Mouse (Mus musculus) heart, embryonic 11.5 days (tissue): ENCODE measurements around the gene P4hb. TPM values are rescaled to one million over a fixed set of nuclear protein-coding genes. Genes with fewer than 3 reads are reported as not detected.
A peak's percentile ranks its signal among the peaks of the same experiment; 100 is the strongest.

Experiments
- ATAC-seq: fragments of 200-750 bp; cut with Nextera tagmentation; replicated peaks from 2 replicates; pipeline ENCODE4 v1.8.0; 2017; ENCODE audit warnings: moderate library complexity; ENCODE audit not compliant: insufficient number of reproducible peaks, low FRiP score, low TSS enrichment
- H3K27ac ChIP-seq: fragments of 300-500 bp; sonication (generic); 2 replicates; pipeline ENCODE4 v1.5.1; 2014; ENCODE audit warnings: mild to moderate bottlenecking, low read depth, low read length
- H3K27me3 ChIP-seq: fragments of 300-500 bp; sonication (generic); 2 replicates; pipeline ENCODE4 v1.6.1; 2014; ENCODE audit warnings: mild to moderate bottlenecking, low read length, mixed read lengths; ENCODE audit not compliant: control insufficient read depth, insufficient read depth
- H3K36me3 ChIP-seq: fragments of 300-500 bp; sonication (generic); 2 replicates; pipeline ENCODE4 v1.6.1; 2014; ENCODE audit warnings: mild to moderate bottlenecking, low read length, moderate library complexity, mixed read lengths; ENCODE audit not compliant: control insufficient read depth, insufficient read depth
- H3K4me1 ChIP-seq: fragments of 300-500 bp; sonication (generic); 2 replicates; pipeline ENCODE4 v1.6.1; 2014; ENCODE audit warnings: low read length; ENCODE audit not compliant: control insufficient read depth, insufficient read depth
- H3K4me2 ChIP-seq: fragments of 300-500 bp; sonication (generic); 2 replicates; pipeline ENCODE4 v1.6.1; 2014; ENCODE audit warnings: mild to moderate bottlenecking, moderate library complexity
- H3K4me3 ChIP-seq: fragments of 300-500 bp; sonication (generic); 2 replicates; pipeline ENCODE4 v1.5.1; 2014; ENCODE audit warnings: low read depth, low read length
- H3K9ac ChIP-seq: fragments of 300-500 bp; sonication (generic); 2 replicates; pipeline ENCODE4 v1.6.1; 2014; ENCODE audit warnings: mild to moderate bottlenecking, low read depth, low read length, moderate library complexity
- H3K9me3 ChIP-seq: fragments of 300-500 bp; sonication (generic); replicated peaks from 2 replicates; pipeline ENCODE4 v1.6.1; 2016; ENCODE audit warnings: low read length; ENCODE audit not compliant: control insufficient read depth
- WGBS: fragments of 180-500 bp; shearing (Covaris S2); extraction: QIAGEN DNeasy Blood & Tissue Kit; methylation state at CpG from one replicate; pipeline ENCODE4 v1.1.7; 2014; ENCODE audit not compliant: insufficient replicate concordance; 5-methylcytosine and 5-hydroxymethylcytosine counted together
- polyA plus RNA-seq: library from polyadenylated mRNA; unstranded; fragments of >200 nt; fragmentation: Nextera tagmentation; extraction: Ambion mirVana; gene quantifications from 2 replicates; pipeline ENCODE4 v1.2.1, GENCODE M21; 2014

Gene P4hb
- polyA plus RNA-seq, 1 experiment from 2014 or later = 506 TPM

DNA sequence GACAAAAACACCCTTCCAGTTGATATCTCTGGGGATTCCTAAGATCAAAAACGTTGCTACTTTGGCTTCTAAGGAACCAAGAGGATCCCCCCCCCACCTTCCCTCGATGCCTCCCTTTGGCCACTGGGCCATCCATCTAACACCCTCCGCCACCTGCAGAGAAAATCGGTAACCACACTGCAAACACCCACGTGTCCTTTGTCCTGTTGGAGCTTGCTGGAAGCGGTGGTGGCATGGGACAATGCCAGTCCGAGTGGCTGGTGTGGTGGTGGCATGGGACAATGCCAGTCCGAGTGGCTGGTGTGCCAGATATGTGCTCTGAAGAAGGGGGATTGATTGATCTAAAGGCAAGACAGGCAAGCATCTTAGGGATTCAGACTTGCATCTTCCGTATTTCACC, 41.4 kb downstream of the P4hb start:
- ATAC-seq = no peak
- H3K4me3 ChIP-seq = no peak overlapping the region
- H3K4me2 ChIP-seq = no peak overlapping the region
- 0 out of 2 replicates have a peak, but pooled peaks cover 6% of the 10 kb centered on the region for H3K4me1 ChIP-seq
- peaks cover 75% of the 10 kb centered on the region for H3K27me3 ChIP-seq
- no peak overlapping the region for H3K9ac ChIP-seq
- no peaks in the 10 kb centered on the region for H3K36me3 ChIP-seq
- 29% methylated on average over 9 of the region's 9 CpGs for WGBS
- H3K27ac ChIP-seq = no peak overlapping the region
- H3K9me3 ChIP-seq = no peaks in the 10 kb centered on the region

DNA sequence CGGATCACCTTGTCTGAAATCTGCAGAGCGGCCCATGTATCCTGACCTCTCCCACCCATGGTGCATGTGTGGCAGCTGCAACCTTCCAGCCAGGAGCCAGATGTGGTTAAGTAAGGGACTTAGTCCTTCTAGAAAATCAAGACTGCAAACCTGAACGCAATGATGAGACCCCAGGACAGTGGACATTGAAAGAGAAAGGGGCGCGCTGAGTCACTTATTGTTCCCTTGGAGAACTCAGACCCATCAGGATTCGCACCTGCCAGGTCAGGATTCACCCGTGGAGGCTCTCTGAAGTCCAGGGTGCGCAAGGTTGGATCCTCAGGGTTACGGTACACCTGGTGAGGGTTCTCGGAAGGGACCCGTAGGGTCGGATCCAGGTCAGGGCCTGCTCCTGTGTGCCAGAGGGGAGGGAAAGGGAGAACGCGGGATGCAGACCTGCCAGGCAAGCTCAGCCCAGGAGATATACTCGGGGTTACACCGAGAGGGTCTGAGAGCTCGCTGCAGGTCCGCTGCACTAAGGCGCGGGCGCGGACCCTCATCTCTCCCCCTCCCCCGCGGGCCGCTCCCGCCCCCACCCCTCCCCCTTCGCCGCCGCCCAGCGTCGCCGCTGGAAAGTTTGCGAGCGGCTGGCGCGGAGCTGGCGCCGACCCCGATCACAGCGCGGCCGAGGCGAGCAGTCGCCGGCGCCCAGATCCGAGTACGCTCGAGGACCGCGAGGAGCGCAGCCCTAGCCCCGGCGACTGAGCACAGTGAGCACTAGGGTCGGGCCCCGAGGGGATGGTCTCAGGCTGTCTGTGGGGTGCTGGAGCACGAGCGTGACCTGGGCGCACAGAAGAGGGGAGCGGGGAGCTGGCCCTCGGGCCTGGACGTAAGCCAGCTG, 42.7 kb downstream of the P4hb start, which contains the start of gene Gcgr:
Gene Gcgr (plus strand): TSS at position 615 of the 880 bp plus-strand sequence.
- H3K4me3 ChIP-seq = peak within 1 kb of the TSS; percentile 42
- 7% methylated on average over 58 of the region's 62 CpGs for WGBS
- peak within 1 kb of the TSS; percentile 59 for H3K9ac ChIP-seq
- 0 out of 2 replicates have a peak, but pooled peaks cover 6% of the 10 kb centered on the region for H3K4me1 ChIP-seq
- peaks cover 75% of the 10 kb centered on the region for H3K27me3 ChIP-seq
- no peaks in the 10 kb centered on the region for H3K9me3 ChIP-seq
- no peaks in the 10 kb centered on the region for H3K36me3 ChIP-seq
- H3K27ac ChIP-seq = no peak within 1 kb of the TSS; the same call in 1 of the 2 replicates
- peak within 1 kb of the TSS; percentile 70 for H3K4me2 ChIP-seq
- peak; percentile 23; the same call in 1 of the 2 replicates for ATAC-seq

DNA sequence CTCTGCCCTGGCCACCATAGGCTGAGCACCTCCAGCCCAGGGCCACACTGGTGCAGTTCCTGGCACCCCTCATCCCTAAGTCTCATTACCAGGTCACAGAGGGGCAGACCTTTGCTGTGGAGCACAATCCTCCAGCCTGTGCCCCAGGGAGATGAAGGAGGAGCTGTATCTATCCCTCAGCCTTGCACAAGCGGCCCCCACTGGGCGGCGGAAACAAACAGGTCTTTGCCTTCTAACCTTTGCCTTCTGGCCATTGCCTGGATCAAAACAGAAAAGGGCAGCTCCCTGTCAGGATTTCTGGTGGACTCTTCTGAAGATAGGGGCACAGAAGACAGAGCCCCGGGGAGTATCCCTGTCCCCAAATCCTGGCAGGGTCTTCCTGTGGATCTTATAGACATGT, 44.1 kb downstream of the P4hb start:
- no peak overlapping the region for H3K27ac ChIP-seq
- no peak overlapping the region for H3K9ac ChIP-seq
- ATAC-seq = no peak
- H3K4me3 ChIP-seq = no peak overlapping the region
- 0 out of 2 replicates have a peak, but pooled peaks cover 6% of the 10 kb centered on the region for H3K4me1 ChIP-seq
- no peak overlapping the region; the same call in 1 of the 2 replicates for H3K4me2 ChIP-seq
- no peaks in the 10 kb centered on the region for H3K36me3 ChIP-seq
- 36% methylated on average over 4 of the region's 4 CpGs for WGBS
- H3K9me3 ChIP-seq = peaks cover 3% of the 10 kb centered on the region; the same call in 1 of the 2 replicates
- peaks cover 63% of the 10 kb centered on the region for H3K27me3 ChIP-seq

DNA sequence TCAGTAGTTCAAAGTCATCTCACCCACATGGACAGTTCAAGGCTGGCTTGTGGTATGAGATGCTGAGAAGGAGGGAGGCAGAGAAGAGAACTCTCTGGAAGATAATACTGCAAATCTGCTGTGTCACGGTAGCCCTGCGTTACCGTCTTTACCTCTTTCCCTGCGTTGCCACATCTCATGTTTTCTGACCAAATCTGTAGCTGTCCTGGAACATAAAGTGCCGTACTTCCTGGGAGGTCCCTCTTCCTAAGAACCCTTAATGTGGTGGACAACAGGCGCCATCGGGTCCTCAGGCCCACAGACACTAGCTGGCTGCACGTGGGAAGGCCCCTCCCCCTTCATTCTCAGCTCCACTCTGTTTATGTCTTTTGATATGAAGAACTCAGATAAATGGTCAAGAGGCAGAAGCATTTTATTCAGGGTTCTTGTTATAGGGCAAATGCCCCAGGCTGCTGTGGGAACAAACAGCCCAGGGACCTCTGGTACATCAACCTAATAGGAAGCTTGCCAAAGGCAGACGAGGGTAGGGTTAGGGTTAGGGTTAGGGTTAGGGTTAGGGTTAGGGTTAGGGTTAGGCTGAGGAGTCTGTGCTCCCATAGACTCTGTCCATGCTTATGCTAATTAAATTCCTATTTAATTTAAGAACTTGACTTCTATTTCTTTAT, 45.2 kb downstream of the P4hb start:
- 0 out of 2 replicates have a peak, but pooled peaks cover 6% of the 10 kb centered on the region for H3K4me1 ChIP-seq
- H3K27ac ChIP-seq = no peak overlapping the region
- WGBS = 73% methylated on average over 9 of the region's 9 CpGs
- H3K4me3 ChIP-seq = no peak overlapping the region
- ATAC-seq = no peak
- peaks cover 3% of the 10 kb centered on the region; the same call in 1 of the 2 replicates for H3K9me3 ChIP-seq
- no peak overlapping the region for H3K4me2 ChIP-seq
- peaks cover 55% of the 10 kb centered on the region for H3K27me3 ChIP-seq
- no peak overlapping the region for H3K9ac ChIP-seq
- no peaks in the 10 kb centered on the region for H3K36me3 ChIP-seq

DNA sequence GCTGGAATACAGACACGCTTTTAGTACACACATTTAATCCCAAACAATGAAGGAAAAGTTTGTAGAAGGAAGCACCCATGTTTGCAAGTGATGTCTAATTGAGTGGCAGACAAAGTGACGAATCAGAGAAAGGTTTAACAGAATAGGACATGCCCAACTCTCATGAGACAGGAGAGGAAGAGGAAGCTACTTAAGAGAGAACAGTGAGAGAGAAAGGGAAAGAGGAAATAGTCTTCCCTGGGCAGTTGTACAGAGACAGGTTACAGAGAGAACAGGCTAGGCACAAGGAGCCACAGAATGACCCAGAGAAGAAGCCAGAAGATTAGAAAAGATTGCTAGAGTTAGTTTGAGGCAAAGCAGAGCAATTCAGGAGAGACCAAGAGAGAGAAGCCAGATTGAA, 47.1 kb downstream of the P4hb start:
- no peak overlapping the region for H3K27ac ChIP-seq
- peaks cover 3% of the 10 kb centered on the region; the same call in 1 of the 2 replicates for H3K9me3 ChIP-seq
- peaks cover 6% of the 10 kb centered on the region; the same call in 1 of the 2 replicates for H3K4me1 ChIP-seq
- no peak overlapping the region for H3K4me3 ChIP-seq
- no peak overlapping the region for H3K9ac ChIP-seq
- peaks cover 36% of the 10 kb centered on the region for H3K27me3 ChIP-seq
- no peak for ATAC-seq
- 70% methylated on average over 2 of the region's 2 CpGs for WGBS
- H3K4me2 ChIP-seq = no peak overlapping the region
- H3K36me3 ChIP-seq = no peaks in the 10 kb centered on the region

DNA sequence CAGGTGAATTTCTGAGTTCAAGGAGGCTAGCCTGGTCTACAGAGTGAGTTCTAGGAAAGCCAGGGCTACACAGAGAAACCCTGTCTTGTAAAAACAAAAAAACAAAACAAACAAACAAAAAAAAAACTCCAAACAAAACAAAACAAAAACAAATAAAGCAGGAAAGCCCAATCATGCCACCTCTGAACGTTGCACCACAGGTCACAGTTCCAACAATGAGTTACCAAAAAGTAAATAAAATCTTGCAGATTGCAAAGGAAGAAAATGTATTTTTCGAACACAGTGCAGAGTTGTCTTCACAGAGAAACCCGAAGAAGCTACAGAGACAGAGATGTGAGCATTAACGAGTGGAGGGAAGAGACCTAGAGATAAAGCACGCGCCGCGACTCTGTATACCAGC, 50.5 kb downstream of the P4hb start:
- H3K9me3 ChIP-seq = peaks cover 3% of the 10 kb centered on the region; the same call in 1 of the 2 replicates
- WGBS = 82% methylated on average over 8 of the region's 8 CpGs
- no peak overlapping the region for H3K4me2 ChIP-seq
- no peak overlapping the region for H3K27ac ChIP-seq
- H3K9ac ChIP-seq = no peak overlapping the region
- no peak overlapping the region for H3K4me3 ChIP-seq
- no peaks in the 10 kb centered on the region for H3K36me3 ChIP-seq
- peaks cover 3% of the 10 kb centered on the region; the same call in 1 of the 2 replicates for H3K27me3 ChIP-seq
- ATAC-seq = no peak
- H3K4me1 ChIP-seq = no peaks in the 10 kb centered on the region; the same call in 1 of the 2 replicates

DNA sequence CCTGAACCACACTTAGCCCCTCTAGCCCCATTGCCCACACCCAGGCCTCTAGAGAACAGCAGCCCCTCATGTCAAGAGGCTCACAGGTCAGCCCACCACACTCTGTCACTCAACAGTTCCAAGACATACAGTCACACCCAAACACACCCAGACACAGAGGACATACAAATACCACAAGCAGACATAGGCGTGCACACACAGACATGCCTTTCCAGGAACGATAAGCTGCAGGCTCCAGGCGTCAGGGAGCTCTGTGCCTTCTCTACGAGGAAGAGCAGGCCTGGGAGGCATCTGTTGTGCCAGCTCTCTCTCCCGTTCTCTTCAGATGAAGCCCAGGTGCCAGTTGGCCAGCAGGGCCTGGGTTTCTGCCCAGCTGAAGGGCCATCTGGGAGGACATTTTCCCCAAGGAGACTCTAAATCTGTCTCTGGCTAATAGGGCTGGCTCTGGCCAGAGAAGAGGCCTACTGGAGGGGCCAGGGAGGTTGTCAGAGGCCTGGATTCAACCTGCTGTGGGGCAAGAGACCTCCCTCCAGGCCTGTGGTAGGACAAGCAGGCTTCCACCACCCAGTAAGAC, 52.0 kb downstream of the P4hb start:
- peaks cover 3% of the 10 kb centered on the region; the same call in 1 of the 2 replicates for H3K9me3 ChIP-seq
- H3K36me3 ChIP-seq = no peaks in the 10 kb centered on the region
- ATAC-seq = no peak
- WGBS = 68% methylated on average over 5 of the region's 5 CpGs
- H3K4me2 ChIP-seq = no peak overlapping the region
- H3K27me3 ChIP-seq = peaks cover 2% of the 10 kb centered on the region; the same call in 1 of the 2 replicates
- H3K4me3 ChIP-seq = no peak overlapping the region
- no peak overlapping the region for H3K9ac ChIP-seq
- no peak overlapping the region for H3K27ac ChIP-seq
- no peaks in the 10 kb centered on the region; the same call in 1 of the 2 replicates for H3K4me1 ChIP-seq

DNA sequence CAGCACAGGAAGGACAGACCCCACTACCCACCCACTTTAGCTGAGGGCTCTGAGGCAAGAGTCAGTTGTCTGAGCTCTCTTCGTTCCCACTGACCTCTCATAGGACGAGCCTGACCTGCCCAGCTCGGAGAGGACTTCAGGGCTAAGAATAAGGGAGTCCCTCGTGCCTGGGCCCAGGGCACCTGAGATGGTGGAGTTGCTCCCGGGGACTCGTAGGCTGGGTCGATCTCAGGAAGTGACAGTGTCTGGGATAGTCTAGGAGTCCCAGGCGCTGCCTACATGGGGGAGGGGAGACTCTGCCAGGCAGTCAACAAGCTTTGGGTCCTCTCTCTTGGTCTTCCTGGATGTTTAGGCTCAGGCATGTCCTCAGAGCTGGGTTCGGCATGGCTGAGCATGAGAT, 52.6 kb downstream of the P4hb start:
- H3K27me3 ChIP-seq = peaks cover 2% of the 10 kb centered on the region; the same call in 1 of the 2 replicates
- no peak overlapping the region for H3K4me3 ChIP-seq
- peaks cover 3% of the 10 kb centered on the region; the same call in 1 of the 2 replicates for H3K9me3 ChIP-seq
- 67% methylated on average over 9 of the region's 9 CpGs for WGBS
- 0 out of 2 replicates have a peak overlapping the region, but pooled peaks have one; percentile 1 for H3K9ac ChIP-seq
- H3K27ac ChIP-seq = no peak overlapping the region
- no peaks in the 10 kb centered on the region for H3K36me3 ChIP-seq
- H3K4me2 ChIP-seq = no peak overlapping the region
- no peak for ATAC-seq
- no peaks in the 10 kb centered on the region; the same call in 1 of the 2 replicates for H3K4me1 ChIP-seq
